Mouse (Mus musculus): ENCODE results near the gene Adgrg1.

The Adgrg1 gene

GRCm38 (mm10) chr8:94974467-94975165 lies at the start of gene Adgrg1:
TSS of gene Adgrg1 (plus strand) at chr8:94974751.
- no peak for DNase-seq (ENCODE audit: low read depth)

- no peak for DNase-seq (ENCODE audit: low read depth)
Observed at GRCm38 (mm10) chr8:94928227-94928626, 46.3 kb upstream of the Adgrg1 start.

DNA sequence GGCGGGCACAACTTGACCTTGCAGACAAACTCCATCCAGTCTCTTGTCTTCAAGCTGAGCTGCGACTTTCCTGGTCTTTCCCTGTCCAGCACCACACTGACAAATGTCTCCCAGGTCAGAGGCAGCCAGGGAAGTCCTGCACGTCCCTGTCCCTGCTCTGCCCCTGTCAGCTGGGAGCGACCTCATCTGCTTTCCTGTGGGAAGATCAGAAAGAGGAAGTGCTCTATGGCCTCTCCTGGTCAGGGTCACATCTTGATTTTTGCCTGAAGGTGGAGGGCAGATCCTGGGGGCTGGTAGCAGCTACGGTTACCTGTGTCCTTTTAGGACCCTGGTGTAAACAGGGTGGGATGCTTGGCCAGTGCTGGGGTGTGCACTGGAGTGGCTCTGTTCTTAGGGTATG lies 40.6 kb upstream of the Adgrg1 start:
- no peak for DNase-seq (ENCODE audit: low read depth)

DNA sequence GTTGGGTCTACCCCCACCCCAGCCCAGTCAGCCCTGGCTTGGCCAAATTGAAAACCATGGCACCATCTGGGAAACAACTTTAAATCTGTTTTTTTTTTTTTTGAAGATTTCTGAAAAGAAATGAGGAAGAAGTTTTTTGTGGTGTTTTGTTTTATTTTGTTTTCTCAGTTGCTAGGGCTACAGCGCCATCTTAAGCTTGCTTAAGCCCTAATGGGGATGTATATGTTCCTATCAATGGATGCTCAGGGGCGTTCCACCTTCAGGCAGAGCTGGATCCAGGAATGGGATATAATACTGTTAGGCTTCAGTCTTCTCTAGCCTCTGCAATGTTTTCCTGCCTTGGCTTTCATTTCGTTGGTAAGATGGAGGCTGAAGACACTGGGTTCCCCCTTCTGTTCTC lies 39.4 kb upstream of the Adgrg1 start:
- DNase-seq (ENCODE audit: low read depth): no peak

DNA sequence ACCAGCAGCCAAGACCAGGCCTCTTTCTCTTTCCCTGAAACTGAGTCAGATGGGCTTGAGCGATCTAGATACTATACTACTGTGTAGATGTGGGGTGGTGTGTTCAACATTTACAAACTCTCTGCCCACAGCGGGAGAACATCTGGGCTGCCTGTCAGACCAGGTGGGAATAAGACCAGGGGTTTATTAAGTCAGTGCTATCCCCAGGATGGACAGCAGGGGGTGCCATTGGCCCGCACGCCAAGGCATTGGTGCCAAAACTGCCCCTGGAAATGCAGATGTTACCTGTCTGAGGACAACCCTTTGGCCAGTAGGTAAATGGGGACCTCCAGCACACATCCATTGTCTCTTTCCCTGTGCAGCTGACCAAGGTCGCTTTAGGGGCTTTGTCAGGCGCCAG lies 32.0 kb upstream of the Adgrg1 start:
- peak; percentile 79 for DNase-seq (ENCODE audit: low read depth)

DNA sequence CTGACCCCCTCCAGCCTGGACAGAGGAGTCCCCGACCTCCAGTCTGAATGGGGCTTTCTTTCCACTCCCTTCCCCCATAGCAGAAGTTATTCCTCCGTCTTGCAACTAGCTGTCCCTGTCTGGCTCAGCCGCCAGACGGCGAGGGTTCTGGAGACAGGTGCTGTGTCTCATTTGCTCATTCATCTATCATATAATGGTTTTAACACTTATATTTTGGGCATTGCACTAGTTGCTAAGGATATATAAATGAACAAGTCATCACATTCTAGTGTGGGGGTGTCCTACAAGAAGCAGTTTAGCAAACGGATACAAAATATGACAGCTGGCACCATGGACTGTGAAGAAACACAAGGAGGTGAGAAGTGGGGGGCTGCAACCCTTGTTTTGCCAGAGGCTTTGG lies 29.4 kb upstream of the Adgrg1 start:
- DNase-seq (ENCODE audit: low read depth): no peak

GRCm38 (mm10) chr8:94948421-94948820 lies 26.1 kb upstream of the Adgrg1 start:
- DNase-seq (ENCODE audit: low read depth): no peak

DNA sequence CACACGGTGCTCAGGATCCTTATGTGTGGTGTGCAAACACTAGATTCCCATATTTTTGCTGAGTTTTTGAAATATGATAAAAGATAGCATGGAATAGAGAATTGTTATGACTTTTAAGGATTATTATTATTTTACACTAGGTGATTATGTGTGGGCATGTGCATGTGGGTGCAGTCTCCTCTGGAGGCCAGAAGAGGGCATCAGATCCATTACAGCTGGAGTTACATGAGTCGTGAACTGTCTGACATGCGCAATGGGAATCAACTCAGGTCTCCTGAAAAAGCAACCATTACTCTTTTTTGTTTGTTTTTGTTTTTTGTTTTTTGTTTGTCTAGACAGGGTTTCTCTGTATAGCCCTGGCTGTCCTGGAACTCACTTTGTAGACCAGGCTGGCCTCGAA lies 25.5 kb upstream of the Adgrg1 start:
- DNase-seq (ENCODE audit: low read depth): no peak

DNA sequence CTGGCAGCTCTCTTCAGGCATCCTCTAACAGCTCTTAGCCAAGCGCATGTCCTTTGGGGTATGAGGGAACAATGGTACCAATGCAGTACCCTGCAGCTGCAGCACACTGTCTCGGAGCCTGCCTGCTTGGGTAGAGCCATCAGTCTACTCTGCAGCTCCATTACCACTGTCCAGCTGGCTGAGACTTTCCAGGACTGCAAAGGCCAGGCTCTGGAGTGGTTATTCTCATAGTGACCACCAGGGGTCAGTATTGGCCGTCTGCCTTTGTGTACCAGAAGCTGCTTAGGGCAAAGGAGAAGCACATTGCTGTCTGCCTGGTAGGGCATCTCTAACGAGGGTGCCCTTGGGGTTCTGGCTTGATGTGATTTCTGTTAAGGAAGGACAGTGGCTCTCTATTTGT lies 24.5 kb upstream of the Adgrg1 start:
- peak; percentile 81 for DNase-seq (ENCODE audit: low read depth)

GRCm38 (mm10) chr8:94950458-94950857 lies 24.1 kb upstream of the Adgrg1 start:
- no peak for DNase-seq (ENCODE audit: low read depth)

DNA sequence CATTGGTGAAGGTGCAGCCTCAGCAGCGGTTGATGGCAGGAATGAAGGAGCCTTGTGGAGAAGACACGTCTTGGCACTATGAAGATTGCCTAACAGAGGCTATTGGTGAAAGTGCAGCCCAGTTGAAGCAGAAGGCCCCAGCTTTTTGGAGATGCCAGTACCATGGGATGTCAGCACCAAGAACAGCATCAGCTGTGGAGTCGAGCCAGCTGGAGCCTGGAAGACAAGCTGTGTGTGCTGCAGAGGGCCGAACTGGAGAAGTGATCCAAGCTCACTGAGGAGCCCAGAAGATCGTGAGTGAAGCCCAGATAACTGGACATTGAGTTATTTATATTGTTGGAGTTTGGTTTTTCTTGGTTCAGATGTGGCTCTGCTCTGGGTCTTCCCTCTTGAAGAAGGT lies 22.5 kb upstream of the Adgrg1 start:
- DNase-seq (ENCODE audit: low read depth): no peak

DNA sequence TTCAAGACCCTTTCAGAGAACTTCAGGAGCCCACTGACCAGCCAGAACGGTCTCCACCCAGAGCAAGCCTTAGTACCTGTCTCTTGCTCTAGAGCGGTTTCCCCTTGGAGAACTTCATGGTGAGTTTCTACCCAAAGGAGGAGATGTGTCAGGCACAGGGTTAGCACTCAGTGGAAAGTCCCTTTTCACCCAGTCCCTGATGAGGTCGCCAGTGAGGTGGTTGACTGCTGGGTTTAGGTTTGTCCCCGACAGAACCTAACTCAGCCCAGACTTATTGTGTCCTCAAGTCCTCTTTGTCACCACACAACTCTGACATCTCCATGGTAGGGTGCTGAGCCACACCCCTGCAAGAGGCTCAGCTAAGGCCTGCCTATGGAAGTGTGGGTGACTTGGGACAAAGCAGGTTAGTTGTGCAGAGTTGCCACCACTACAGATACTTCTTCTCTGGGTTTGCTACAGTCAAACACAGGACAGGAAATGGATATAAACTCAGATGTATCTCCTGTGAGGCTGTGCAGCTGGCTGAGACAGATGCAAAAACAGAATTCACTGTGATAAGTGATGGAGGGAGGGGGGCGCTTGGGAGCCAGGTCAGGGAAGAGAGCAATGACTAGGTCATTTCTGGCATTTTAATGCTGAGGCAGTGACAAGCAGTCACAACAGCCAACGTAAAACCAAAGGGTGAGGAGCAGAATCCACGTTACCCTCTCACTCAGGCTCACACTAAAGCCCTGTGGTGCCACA lies 20.8 kb upstream of the Adgrg1 start:
- DNase-seq (ENCODE audit: low read depth): peak; percentile 28

GRCm38 (mm10) chr8:94954368-94954737 lies 20.2 kb upstream of the Adgrg1 start:
- DNase-seq (ENCODE audit: low read depth): no peak

DNA sequence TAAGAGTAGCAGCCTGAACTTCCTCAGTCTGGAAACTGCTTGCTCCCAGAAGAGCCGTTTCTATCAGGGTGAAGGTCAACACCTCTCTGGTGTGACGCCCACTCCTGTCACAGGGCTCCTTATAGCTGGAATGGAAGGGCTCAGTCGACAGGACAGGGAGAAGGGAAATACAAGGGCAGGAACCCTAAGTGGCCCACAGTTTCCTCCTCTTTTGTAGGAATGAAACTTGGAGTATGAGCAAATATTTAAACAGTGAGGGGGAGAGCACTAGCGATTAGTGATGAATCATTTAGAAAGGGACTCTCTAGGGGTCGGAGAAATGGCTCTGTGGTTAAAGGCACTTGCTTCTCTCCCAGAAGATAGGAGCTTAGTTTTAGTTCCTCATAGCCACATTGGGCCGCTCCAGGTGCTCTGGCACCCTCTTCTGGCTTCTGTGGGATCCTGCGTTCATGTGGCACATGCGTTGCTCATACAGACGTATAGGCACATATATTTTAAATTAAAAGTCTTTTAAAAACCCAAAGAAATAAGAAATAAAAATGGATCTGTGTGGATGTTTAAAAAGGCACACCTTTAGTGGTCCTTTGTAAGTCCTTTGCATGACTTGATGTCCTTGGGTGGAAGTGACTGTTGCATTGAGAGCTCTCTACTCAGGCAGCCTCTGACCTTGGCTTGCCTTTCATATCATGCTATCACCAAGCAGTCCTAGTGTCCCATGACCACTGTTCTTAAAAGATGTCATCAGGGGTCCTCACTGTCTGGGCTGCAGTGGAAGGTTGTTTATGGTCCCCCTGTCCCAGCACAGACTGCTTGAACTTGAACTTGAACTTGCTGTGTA lies 19.4 kb upstream of the Adgrg1 start:
- DNase-seq (ENCODE audit: low read depth): peak; percentile 56

DNA sequence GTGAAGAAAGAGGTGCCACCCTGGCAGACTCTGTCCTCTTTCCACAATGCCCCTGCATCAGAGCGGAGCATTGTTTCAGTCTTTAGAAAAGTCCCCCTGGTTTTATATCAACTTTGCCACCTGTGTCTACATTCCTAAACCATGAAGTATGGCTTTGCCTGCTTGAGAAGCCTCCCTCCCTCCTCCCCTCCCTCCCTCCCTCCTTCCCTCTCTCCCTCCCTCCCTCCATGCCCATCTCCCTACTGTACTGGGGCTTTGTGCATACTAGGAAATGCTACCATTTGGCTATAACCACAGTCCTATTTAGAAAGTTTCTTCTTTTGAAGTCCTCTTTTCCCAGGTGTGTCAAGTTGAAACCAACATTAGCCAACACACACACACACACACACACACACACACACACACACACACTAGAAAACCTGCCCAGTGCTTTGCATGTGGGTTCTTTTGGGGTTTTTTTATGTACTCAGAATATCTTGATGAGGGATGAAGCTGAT lies 18.4 kb upstream of the Adgrg1 start:
- peak; percentile 29 for DNase-seq (ENCODE audit: low read depth)

DNA sequence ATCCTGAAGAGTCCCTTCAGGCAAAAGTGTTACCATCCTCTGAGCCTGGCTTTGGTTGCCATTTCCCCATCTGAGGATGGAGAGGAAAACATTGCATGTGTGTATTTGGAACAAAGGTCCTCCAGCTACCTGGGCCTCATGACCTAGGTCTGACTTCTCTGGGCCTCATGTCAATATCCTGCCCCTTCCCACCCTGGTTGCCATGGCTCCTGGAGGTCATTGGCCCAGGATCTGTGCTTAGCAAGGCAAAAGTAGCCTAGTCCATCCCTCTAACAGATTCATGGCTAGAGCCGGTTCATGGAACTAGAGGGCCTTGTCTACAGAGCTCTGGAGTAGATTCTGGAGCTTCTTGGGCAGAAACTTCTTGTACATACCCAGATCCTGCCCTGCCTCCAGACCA lies 12.3 kb upstream of the Adgrg1 start:
- DNase-seq (ENCODE audit: low read depth): no peak

GRCm38 (mm10) chr8:94964828-94965227 lies 9.7 kb upstream of the Adgrg1 start:
- DNase-seq (ENCODE audit: low read depth): no peak

GRCm38 (mm10) chr8:94966578-94966977 lies 8.0 kb upstream of the Adgrg1 start:
- peak; percentile 77 for DNase-seq (ENCODE audit: low read depth)

- DNase-seq (ENCODE audit: low read depth): no peak
Observed at GRCm38 (mm10) chr8:94967071-94967470, 7.5 kb upstream of the Adgrg1 start.

DNA sequence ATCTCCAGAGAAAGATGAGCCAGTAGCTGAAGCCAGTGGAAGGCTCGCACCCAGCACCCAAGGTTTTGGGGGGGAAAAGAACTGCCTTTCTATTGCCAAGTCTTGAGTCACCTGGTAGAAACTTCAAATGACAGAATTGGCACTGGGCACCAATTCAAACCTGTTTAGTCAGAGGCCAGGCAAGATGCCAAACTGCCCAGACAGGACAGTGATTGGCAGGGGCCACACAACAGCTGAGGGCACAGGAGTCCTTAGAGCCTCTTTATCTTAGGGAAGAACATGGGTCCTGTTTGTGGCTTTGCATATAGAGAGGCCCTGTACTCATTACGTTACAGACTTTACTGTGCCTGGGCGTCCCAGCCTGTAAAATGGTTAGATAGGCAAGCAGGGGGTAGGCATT lies 7.0 kb upstream of the Adgrg1 start:
- DNase-seq (ENCODE audit: low read depth): no peak

GRCm38 (mm10) chr8:94973270-94973669 lies 1.3 kb upstream of the Adgrg1 start:
- DNase-seq (ENCODE audit: low read depth): no peak

- no peak for DNase-seq (ENCODE audit: low read depth)
Observed at GRCm38 (mm10) chr8:94973786-94974185, 765 bp upstream of the Adgrg1 start.

Measured in naive thymus-derived CD4-positive, alpha-beta T cell, adult 2 months (primary cell).